Mouse (Mus musculus) left cerebral cortex, postnatal 25 days (tissue): ENCODE measurements at regions not wholly inside any gene's neighbourhood (a gene's known extent, or its start where the extent isn't known, plus 50 kb on each side); places are given as distances from the start of the nearest gene placed in this dataset.
"Not testable (repeated sequence)": the region's sequence is repeated elsewhere in the genome, so short reads cannot be mapped to it uniquely, and the experiment has no call there.

Source experiments
- DNase-seq, 2 experiments: peaks; one replicate each; pipeline ENCODE4 v3.0.0; 2022; ENCODE audit warnings: low spot score in 2 of 2, mixed read lengths in 1 of 2
- intact Hi-C: fragments of 180-260 bp; cut with DNase I; formaldehyde crosslinking; loops from one replicate; pipeline ENCODE4 v1.15.1; 2025

DNA sequence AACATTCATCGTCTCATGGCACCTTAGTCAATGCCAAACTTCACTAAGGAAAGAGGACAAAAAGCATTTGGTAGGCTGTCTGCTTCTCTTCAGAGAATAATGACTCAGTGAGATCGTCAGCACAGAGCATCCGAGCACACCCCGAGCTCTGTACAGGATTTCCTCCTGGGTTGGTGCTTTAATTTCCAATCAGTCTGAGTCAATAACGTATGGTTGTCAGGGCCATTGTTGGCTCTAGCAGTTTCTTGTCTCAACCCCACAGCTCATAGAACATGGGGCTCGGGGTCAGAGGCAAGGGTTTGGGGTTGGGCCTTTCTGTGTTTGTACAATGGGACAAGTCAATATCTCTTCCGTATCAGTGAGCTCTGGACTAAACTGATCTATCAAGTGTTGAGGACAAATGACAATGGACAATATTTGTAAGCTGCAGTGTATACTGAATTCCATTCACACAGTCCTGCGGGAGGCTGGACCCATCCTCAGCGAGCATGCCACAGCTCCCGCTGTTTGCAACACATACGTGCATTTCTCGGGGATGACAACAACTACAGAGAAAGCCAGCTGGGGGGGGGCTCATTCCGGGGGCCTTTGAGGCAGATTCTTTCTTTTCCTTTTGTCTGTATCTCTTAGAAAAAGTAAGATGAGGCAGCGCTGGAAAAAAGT, 116.8 kb upstream of the Cdk6 start:
- not testable (repeated sequence) for DNase-seq
- intact Hi-C loops: loop anchor here (5.0 to 10.0 kb wide), 2 partner anchors 110 to 293 kb away; no protein-coding TSS in a partner anchor

DNA sequence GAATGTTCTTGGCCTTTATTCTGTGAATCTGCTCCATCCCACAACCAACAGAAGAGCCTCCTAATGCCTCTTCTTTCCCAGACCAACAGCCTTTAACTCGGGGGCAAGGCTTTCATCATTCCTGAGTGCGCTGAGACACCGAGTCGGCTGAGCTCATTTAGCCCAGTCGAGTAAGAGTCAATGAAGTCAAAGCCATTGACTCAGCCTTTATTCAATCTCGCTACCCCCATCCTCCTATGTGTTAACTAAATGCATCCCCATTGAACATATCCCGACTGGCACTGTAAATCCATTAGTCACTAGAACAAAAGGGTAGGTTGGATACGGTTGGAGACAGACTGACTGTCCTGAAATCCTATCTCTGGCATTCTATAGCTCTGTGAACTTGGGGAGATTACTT, 115.9 kb upstream of the Cdk6 start:
- not testable (repeated sequence) for DNase-seq
- intact Hi-C loops: loop anchor here (10.0 kb wide), 1 partner anchor 109 kb away; no protein-coding TSS in a partner anchor

DNA sequence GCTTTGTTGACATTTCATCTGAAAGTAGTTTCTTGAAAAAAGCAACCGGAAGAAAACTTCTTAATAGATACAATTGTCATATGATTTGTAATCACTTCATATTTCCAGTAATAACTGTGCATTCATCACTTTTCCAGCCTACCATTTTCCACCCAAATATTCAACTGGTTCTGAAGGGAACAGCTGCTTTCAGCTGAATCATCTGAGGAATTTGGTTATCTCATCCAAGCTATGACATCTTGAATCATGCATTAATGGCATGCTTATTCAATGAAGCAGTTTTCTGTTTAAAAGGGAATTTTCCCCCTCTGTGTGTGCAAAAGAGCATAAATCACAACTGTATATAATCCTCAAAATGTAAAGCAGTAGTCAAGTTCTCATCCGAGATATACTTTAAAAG, 97.2 kb upstream of the Cdk6 start:
- DNase-seq: not testable (repeated sequence)

DNA sequence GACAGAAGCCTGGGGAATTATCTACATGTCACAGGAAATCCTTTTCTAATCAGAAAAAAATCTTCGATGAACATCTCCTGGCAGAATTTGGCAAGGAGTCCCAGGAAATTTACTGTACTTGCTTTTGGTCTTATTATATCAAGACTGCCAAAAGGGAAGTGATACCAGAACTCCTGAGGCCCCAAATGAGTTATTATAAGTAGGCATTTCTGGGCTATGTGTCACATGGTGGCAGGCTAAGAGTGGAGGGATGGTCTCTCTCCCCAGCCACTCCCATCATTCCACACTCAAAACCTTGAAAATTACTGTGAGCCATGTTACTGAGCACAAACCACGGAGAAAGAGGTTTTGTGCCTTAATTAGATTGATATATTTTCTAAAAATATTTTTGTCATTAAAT, 94.0 kb upstream of the Cdk6 start:
- intact Hi-C loops: no loop called here
- DNase-seq: no peak

More for the DNA sequence above, 97.2 kb upstream of the Cdk6 start:
- intact Hi-C loops: not testable (repeated sequence)

DNA sequence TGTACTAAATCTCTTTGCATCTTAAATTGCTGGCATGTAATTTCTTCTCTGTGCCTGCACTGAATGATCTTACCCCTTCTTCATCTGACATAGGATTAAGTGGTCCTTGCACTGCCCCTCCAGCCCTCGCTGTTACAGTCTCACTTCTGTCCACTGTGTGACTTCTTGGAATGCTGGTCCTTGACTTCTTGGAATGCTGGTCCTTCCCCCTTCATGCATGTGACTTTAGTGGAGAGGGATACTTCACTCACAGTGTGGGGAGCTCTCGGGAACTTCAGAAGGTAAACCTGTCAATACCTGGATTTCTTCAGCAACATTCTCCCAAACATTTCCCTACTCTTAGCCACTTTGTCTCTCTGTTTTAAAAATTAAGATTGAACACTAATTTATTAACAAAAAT, 91.0 kb upstream of the Cdk6 start:
- intact Hi-C loops: no loop called here
- DNase-seq: no peak

DNA sequence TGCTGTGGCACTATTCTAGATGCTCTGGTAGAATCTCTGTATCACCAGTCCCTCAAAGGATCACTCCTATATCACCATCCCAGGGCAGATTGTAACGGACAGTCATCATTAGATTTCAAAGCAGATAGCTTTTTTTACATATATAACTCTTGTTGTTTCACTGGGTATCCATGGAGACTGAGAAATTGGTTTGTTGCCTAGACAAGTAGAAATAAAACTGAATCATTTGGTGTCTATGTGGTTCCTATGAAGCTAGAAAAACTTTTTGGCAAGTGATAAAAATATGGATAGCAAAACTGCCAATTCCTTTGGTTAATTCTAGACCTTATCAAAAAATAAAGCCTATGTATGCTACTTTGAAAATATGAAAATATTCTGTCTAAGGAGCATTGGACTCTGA, 81.0 kb upstream of the Cdk6 start:
- intact Hi-C loops: no loop called here
- peak in 1 of 2 experiments; percentile 41 for DNase-seq

DNA sequence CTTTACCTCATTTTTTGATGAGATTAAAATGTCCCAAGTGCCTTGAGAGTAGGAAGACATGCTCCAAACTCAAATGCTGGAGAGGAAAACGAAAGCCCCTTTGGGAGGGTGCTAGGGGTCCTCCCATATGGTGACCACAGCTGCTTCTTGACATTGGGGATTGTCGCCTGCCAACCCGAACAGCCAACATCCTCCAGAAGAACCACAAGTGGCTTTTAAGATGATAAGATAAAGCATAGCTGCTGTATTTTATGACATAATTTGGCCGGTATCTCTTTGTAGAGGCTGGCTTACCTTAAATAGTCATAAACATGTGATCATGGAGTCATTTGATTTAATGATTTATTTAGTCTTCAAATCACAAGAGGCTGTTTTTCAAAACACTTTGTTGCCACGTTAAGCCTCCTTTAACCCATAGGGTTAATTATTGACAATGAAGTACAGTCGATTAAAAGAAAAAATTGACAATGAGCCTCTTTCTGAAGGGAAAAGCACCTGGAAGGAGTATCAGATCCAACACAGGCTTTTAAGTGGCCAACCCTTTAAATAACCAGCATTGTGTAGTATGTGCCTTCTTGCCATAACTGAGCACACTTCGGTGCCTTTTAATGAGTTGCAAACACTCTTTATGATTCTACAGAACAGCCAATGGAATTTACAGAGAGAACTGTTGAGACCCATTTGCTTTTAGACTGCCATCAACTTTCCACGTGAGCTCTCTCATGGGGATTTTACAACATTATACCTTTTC, 76.1 kb upstream of the Cdk6 start:
- DNase-seq, intact Hi-C loops: not testable (repeated sequence)

DNA sequence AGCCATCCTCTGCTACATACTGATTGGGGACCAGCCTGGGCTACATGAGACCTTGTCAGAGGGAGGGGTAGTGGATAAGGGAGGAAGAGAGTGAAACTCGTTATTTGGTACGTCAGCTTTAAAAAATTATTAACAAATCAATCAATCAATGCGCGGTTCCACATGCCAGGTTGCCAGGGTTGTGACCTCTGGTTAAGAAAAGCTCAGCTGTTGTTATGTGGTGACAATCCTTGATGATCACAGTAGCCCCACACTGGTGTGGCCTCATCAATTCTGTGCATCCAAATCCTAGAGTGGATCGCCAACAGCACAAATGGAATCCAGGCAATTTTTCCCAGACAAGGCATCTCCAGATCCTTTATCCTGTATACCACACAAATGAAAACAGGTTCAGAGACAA, 74.3 kb upstream of the Cdk6 start:
- intact Hi-C loops: no loop called here
- DNase-seq: no peak

DNA sequence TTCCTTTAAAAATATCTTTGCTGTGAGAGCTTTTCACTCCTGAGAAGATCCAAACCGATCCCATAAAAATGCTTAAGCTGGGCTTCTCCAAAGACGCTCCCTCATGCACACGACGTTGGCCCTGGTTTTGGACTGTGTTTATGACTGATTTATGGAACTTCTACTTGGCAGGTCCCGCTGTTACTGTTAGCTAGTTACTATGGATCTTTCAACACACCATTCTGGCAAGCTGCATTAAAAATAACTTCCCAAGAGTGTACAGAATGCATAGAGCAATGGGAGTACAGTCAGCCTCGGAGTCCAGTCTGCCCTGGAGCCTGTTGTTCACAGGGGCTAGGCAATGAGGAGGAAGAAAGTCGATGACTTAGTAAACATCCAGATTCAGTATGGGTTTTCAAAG, 71.5 kb upstream of the Cdk6 start:
- intact Hi-C loops: no loop called here
- peak; percentile 8 to 39 for DNase-seq

DNA sequence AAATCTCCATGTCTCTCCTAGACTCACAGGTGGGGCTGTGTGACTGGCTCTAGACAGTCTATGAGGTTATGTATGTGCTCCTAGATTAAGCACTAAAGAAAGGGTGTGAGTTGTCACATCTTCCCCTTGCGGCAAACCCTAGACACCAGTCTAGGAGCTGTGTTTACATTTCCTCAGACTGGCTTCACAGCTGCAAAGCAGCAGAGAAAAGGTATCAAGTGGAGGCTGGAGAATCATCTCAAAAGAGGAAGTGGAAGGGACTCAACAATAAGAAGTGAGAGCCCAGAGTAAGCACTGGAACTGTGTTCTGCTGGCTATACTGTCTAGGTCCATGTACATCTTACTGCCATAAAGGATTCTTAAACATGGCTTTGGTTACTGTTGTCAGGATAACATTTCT, 68.1 kb upstream of the Cdk6 start:
- intact Hi-C loops: not testable (repeated sequence)

DNA sequence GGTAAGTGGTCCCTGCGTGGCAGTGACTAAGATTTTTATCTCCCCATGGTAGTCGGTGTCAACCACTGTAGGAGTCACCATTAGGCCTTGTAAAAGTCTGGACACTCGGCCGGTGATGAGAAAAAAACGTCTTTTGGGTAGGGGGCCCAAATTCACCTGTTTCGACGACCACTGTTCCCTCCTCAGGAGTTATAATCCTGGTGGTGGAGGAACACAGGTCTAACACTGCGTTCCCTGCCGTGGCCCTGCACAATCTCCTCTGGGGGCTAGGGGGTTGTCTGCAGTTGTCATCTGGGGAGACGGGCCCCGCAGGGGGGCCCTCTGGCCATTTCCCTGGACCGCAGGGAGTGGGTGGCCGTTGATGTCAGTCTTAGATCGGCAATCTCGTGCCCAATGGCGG, 64.0 kb upstream of the Cdk6 start:
- intact Hi-C loops, DNase-seq: not testable (repeated sequence)

More for the DNA sequence above, 68.1 kb upstream of the Cdk6 start:
- DNase-seq: not testable (repeated sequence)

DNA sequence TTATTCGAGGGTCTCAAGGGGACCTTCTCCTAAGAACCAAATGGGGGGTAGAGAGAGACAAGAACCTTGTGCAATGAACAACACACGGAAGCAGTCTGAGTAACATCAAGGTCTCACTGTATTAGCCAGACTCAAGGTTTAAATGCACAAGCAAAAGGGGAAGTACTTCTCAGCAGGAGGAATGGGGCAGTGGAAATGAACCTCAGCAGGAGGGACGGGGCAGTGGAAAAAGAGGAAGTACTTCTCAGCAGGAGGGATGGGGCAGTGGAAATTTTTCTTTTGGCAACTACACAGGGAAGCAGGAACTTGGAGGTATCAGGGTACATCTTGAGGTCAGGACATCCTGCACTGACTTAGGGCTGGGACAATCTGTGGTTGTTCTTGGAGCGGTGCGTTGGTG, 62.3 kb upstream of the Cdk6 start:
- intact Hi-C loops, DNase-seq: not testable (repeated sequence)

DNA sequence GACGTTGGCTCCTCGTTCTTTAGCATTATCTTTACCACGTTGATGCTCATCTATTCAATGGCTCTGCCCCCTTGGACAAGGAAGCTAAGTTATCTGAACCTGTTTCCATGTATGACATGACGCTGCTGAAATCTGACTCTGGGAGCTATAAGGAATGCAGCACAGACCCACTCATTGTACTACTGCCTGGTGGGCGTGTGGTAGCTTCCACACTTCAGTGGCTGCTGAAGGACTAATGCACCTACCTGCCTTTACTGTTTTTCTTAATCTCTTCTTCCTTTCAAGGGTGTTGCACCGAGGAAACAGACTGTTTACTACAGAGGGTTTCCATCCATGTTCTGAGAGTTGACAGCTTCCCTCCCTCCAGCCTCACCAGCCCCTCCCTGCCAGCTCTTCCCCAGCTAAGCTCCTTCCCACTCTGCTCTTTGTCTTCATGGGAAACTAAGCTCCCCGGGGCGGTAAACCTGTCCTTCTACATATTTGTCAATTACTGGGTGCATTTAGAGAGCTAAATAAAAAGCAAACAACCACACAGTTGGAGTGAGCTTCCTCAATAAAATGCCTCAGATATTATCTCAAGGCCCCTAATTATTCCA, 59.3 kb upstream of the Cdk6 start:
- intact Hi-C loops, DNase-seq: not testable (repeated sequence)

DNA sequence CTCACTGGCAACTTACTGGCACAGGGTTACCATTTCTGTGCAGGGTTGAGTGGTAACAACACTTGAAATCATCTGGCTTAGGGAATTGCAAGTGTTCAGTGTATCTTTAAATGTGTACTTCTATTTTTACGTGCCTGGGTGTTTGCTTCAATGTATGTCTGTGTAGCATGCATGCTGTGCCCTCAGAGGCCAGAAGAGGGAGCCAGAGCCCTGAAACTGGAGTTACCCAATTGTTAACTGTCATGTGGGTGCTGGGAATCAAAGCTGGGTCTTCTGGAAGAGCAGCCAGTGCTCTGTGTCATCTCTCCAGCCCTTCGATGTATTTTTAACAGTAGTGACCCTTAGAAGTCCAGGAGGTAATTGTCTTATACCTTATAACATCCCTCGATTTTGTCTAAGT, 58.2 kb upstream of the Cdk6 start:
- intact Hi-C loops: no loop called here
- no peak for DNase-seq

DNA sequence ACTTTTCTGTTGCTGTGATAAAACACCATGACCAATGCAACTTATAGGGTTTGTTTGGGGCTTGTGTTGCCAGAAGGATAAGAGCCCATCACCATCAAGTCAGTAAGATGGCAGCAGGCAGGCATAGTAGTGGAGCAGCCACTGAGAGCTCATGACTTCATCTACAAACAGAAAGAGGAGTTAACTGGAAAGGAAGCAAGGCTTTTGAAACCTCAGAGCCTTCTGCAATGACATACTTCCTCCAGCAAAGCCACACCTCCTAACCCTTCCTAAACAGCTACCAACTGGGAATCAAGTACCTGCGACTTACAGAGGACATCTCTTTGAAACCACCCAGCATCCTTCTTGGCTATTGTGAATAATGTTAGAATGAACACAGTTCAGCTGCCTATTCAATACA, 57.0 kb upstream of the Cdk6 start:
- intact Hi-C loops, DNase-seq: not testable (repeated sequence)

DNA sequence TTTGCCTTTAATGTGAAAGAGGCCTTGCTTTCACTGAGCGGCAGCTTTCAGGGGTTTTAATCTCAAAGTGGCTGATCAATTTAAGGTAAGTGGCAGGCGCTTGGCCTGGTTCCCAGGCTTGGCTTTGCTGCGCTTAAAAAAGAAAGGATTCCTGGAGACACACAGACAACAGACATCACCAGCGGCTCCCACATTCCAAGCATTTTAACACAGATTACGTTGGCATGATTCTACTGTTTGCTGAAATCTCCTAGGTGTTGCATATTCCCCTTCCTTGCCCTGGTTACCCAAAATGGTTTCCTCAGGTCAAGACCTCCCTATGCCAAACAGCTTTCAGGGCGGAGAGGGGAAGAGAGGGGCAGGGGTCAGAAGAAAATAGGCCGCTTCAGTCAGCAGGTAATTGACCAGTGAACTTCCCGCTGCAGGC, 51.3 kb upstream of the Cdk6 start:
- peak; percentile 9 to 34 for DNase-seq
- intact Hi-C loops: not testable (repeated sequence)
